Mouse (Mus musculus) kidney, embryonic 14.5 days (tissue): Measurements from ENCODE around the gene Ggps1. TPM values are rescaled to one million over a fixed set of nuclear protein-coding genes. Genes with fewer than 3 reads are reported as not detected.

Source experiments
- ATAC-seq: fragments of 200-750 bp; cut with Nextera tagmentation; 2 replicates; pipeline ENCODE4 v1.8.0; 2017; ENCODE audit warnings: moderate number of reproducible peaks, mild to moderate bottlenecking, moderate TSS enrichment, moderate library complexity; ENCODE audit not compliant: low FRiP score, low TSS enrichment
- H3K27ac ChIP-seq: fragments of 300-500 bp; sonication (generic); 2 replicates; pipeline ENCODE4 v1.5.1; 2014; ENCODE audit warnings: low read depth, mild to moderate bottlenecking, low read length, moderate library complexity, mixed read lengths
- H3K27me3 ChIP-seq: fragments of 300-500 bp; sonication (generic); 2 replicates; pipeline ENCODE4 v1.6.1; 2014; ENCODE audit warnings: mild to moderate bottlenecking, low read length; ENCODE audit not compliant: control insufficient read depth, insufficient read depth
- H3K36me3 ChIP-seq: fragments of 300-500 bp; sonication (generic); 2 replicates; pipeline ENCODE4 v1.6.1; 2014; ENCODE audit warnings: low read length, mixed read lengths; ENCODE audit not compliant: control insufficient read depth, insufficient read depth
- H3K4me1 ChIP-seq: fragments of 300-500 bp; sonication (generic); 2 replicates; pipeline ENCODE4 v1.6.1; 2014; ENCODE audit warnings: low read length, mixed read lengths; ENCODE audit not compliant: control insufficient read depth, insufficient read depth
- H3K4me2 ChIP-seq: fragments of 300-500 bp; sonication (generic); replicated peaks from 2 replicates; pipeline ENCODE4 v1.6.1; 2014; ENCODE audit warnings: low read depth, mild to moderate bottlenecking, low read length
- H3K4me3 ChIP-seq: fragments of 300-500 bp; sonication (generic); 2 replicates; pipeline ENCODE4 v1.5.1; 2014; ENCODE audit warnings: mild to moderate bottlenecking, low read length
- H3K9ac ChIP-seq: fragments of 300-500 bp; sonication (generic); 2 replicates; pipeline ENCODE4 v1.6.1; 2014; ENCODE audit warnings: low read depth, mild to moderate bottlenecking, low read length, moderate library complexity
- H3K9me3 ChIP-seq: fragments of 300-500 bp; sonication (generic); 2 replicates; pipeline ENCODE4 v1.6.1; 2016; ENCODE audit warnings: low read length; ENCODE audit not compliant: control insufficient read depth
- WGBS: fragments of 180-500 bp; shearing (Covaris S2); extraction: QIAGEN DNeasy Blood & Tissue Kit; methylation state at CpG from one replicate; pipeline ENCODE4 v1.1.7; 2014; 5-methylcytosine and 5-hydroxymethylcytosine counted together
- polyA plus RNA-seq: library from polyadenylated mRNA; unstranded; fragments of >200 nt; fragmentation: Nextera tagmentation; extraction: Ambion mirVana; gene quantifications from 2 replicates; pipeline ENCODE4 v1.2.1, GENCODE M21; 2014

Ggps1 gene
- polyA plus RNA-seq, 1 experiment from 2014 or later: 57.2 TPM

GRCm38 (mm10) chr13:14006056-14006455 lies 57.2 kb downstream of the Ggps1 start:
- no peak overlapping the region for H3K4me2 ChIP-seq
- no peak overlapping the region for H3K27ac ChIP-seq
- 78% methylated on average over 2 of the region's 2 CpGs for WGBS
- no peaks in the 10 kb centered on the region for H3K4me1 ChIP-seq
- H3K36me3 ChIP-seq: peaks cover 34% of the 10 kb centered on the region
- H3K9me3 ChIP-seq: no peaks in the 10 kb centered on the region
- ATAC-seq: no peak
- no peaks in the 10 kb centered on the region for H3K27me3 ChIP-seq
- no peak overlapping the region for H3K4me3 ChIP-seq
- no peak overlapping the region for H3K9ac ChIP-seq

- Histone ChIP-seq H3K9ac (no peak overlapping the region), H3K36me3 (peaks cover 43% of the 10 kb centered on the region), H3K4me1 (no peaks in the 10 kb centered on the region), H3K4me2 (no peak overlapping the region), H3K27ac (no peak overlapping the region), H3K4me3 (no peak overlapping the region), H3K9me3 (no peaks in the 10 kb centered on the region), H3K27me3 (no peaks in the 10 kb centered on the region)
- ATAC-seq: no peak
- 91% methylated on average over 5 of the region's 5 CpGs for WGBS
Measured at GRCm38 (mm10) chr13:14004999-14005398, 58.3 kb downstream of the Ggps1 start.

GRCm38 (mm10) chr13:14004086-14004485 lies 59.2 kb downstream of the Ggps1 start:
- H3K9ac ChIP-seq: no peak overlapping the region
- no peaks in the 10 kb centered on the region for H3K9me3 ChIP-seq
- no peak overlapping the region for H3K4me3 ChIP-seq
- ATAC-seq: no peak
- no peaks in the 10 kb centered on the region for H3K4me1 ChIP-seq
- 84% methylated on average over 4 of the region's 4 CpGs for WGBS
- H3K27ac ChIP-seq: no peak overlapping the region
- no peaks in the 10 kb centered on the region for H3K27me3 ChIP-seq
- H3K4me2 ChIP-seq: no peak overlapping the region
- peaks cover 53% of the 10 kb centered on the region for H3K36me3 ChIP-seq

GRCm38 (mm10) chr13:14002706-14003105 lies 60.6 kb downstream of the Ggps1 start:
- WGBS: 58% methylated on average over 2 of the region's 2 CpGs
- no peak for ATAC-seq
- peaks cover 59% of the 10 kb centered on the region for H3K36me3 ChIP-seq

More at GRCm38 (mm10) chr13:14002706-14003105, 60.6 kb downstream of the Ggps1 start:
- H3K4me2 ChIP-seq: no peak overlapping the region
- H3K4me1 ChIP-seq: no peaks in the 10 kb centered on the region
- H3K27ac ChIP-seq: no peak overlapping the region
- H3K9me3 ChIP-seq: no peaks in the 10 kb centered on the region
- H3K9ac ChIP-seq: no peak overlapping the region
- no peaks in the 10 kb centered on the region for H3K27me3 ChIP-seq
- no peak overlapping the region for H3K4me3 ChIP-seq

Other genes starting within 250 kb of the Ggps1 start
- gene B3galnt2, start 109.0 kb downstream of the Ggps1 start, polyA plus RNA-seq: 27.3 and 42.9 TPM in 2 replicates
- 59.8 and 61.3 TPM in 2 replicates for gene Tbce, start 23.9 kb downstream of the Ggps1 start, polyA plus RNA-seq
- 67.1 and 68.7 TPM in 2 replicates for gene Arid4b, start 256 bp downstream of the Ggps1 start, polyA plus RNA-seq